11 mouse cellular contexts compared by ENCODE assay signal in genomic region chr7:67836117-67836949, GRCm38 (mm10).
DNase-seq lines count a peak whose midpoint lies in the region; ATAC-seq lines count a peak whose summit lies in the region.
"Had no signal": no experiment of that assay in that cellular context is flagged by ENCODE, and none has a peak within 500 bp of the region (broad histone marks: within the 10 kb centered on the region; RNA-seq: fewer than 3 reads in every experiment).

No protein-coding gene starts in this region.

- no peak overlapping the region for H3K27ac ChIP-seq in heart, embryonic 11.5 days (ENCODE audit: low read depth, low read length)
- H3K27ac ChIP-seq: liver, embryonic 12.5 days; midbrain, embryonic 15.5 days had no signal

- no peaks in the 10 kb centered on the region for H3K36me3 ChIP-seq in heart, embryonic 11.5 days (ENCODE audit: control insufficient read depth, insufficient read depth, low read length)
- H3K36me3 ChIP-seq: liver, embryonic 12.5 days; midbrain, embryonic 15.5 days had no signal

- DNase-seq in heart, postnatal 10 days = peak; percentile 11 to 12
- peak; percentile 17 for DNase-seq in urinary bladder, postnatal 25 days (ENCODE audit: low spot score)
- DNase-seq in urinary bladder, adult 2 months (ENCODE audit: low spot score) = no peak
- peak; percentile 79 for DNase-seq in kidney, postnatal 14 days
- DNase-seq in spleen, postnatal 36 days (ENCODE audit: low spot score in 2 of 2) = no peak
- DNase-seq in c-Kit-positive CD71-positive TER-119-positive erythroid progenitor cells, embryonic 14.5 days (ENCODE audit: low spot score) = no peak
- no peak for DNase-seq in cerebellum, adult 11 months

- intact Hi-C loops in heart, postnatal 10 days (cut with DNase I) = no loop called here

- 75% methylated on average over 18 of the region's 18 CpGs for WGBS in heart, embryonic 11.5 days (ENCODE audit: insufficient replicate concordance)

- H3K4me1 ChIP-seq in heart, embryonic 11.5 days (ENCODE audit: control insufficient read depth, insufficient read depth, low read length) = peaks cover 7% of the 10 kb centered on the region
- H3K4me1 ChIP-seq: liver, embryonic 12.5 days; midbrain, embryonic 15.5 days had no signal

- H3K9ac ChIP-seq in heart, embryonic 11.5 days (ENCODE audit: low read depth, low read length) = no peak overlapping the region
- H3K9ac ChIP-seq: liver, embryonic 12.5 days; midbrain, embryonic 15.5 days had no signal

- no peaks in the 10 kb centered on the region; the same call in 1 of the 2 replicates for H3K9me3 ChIP-seq in heart, embryonic 11.5 days (replicated peaks; ENCODE audit: control insufficient read depth, low read length)
- H3K9me3 ChIP-seq: liver, embryonic 12.5 days; midbrain, embryonic 15.5 days had no signal

- no peaks in the 10 kb centered on the region for H3K27me3 ChIP-seq in heart, embryonic 11.5 days (ENCODE audit: control insufficient read depth, insufficient read depth, low read length)
- H3K27me3 ChIP-seq: liver, embryonic 12.5 days; midbrain, embryonic 15.5 days had no signal

- ATAC-seq in heart, embryonic 11.5 days (replicated peaks; ENCODE audit: insufficient number of reproducible peaks, low FRiP score, low TSS enrichment) = no peak
- ATAC-seq: CD4-positive, CD25-positive, alpha-beta regulatory T cell, adult 4 months; liver, embryonic 12.5 days; midbrain, embryonic 15.5 days had no signal

- no peak overlapping the region for H3K4me2 ChIP-seq in heart, embryonic 11.5 days
- H3K4me2 ChIP-seq: liver, embryonic 12.5 days; midbrain, embryonic 15.5 days had no signal

- no peak overlapping the region for H3K4me3 ChIP-seq in heart, embryonic 11.5 days (ENCODE audit: low read depth, low read length)
- H3K4me3 ChIP-seq: liver, embryonic 12.5 days; midbrain, embryonic 15.5 days had no signal

Comparison
In these comparisons a context has a peak if more than half of its experiments do, and no peak if none do; other contexts are left out.
1. DNase-seq: peak in heart, postnatal 10 days (2 of 2), urinary bladder, postnatal 25 days (single experiment) and kidney, postnatal 14 days (single experiment); none in urinary bladder, adult 2 months (single experiment), spleen, postnatal 36 days (0 of 2), c-Kit-positive CD71-positive TER-119-positive erythroid progenitor cells, embryonic 14.5 days (single experiment) and cerebellum, adult 11 months (single experiment).